Mouse (Mus musculus) olfactory bulb, adult 2 months (tissue): Measurements from ENCODE around the gene Arhgef3.

ENCODE experiments used
- CTCF ChIP-seq: fragments of 200-500 bp; IDR thresholded peaks from 2 replicates; pipeline ENCODE4 v1.5.1; 2012; ENCODE audit warnings: low read depth, mild to moderate bottlenecking, low read length, moderate library complexity; ENCODE audit not compliant: insufficient read depth
- POLR2A ChIP-seq: fragments of 200-500 bp; IDR thresholded peaks from 2 replicates; pipeline ENCODE4 v1.6.1; 2012; ENCODE audit warnings: mild to moderate bottlenecking, low read depth, low read length, moderate library complexity; ENCODE audit not compliant: insufficient read depth

GRCm38 (mm10) chr14:27130676-27131075 lies 16.0 kb downstream of the Arhgef3 start:
- no peak for TF ChIP-seq CTCF
- TF ChIP-seq POLR2A, result no peak
